Mouse (Mus musculus): ENCODE measurements around the gene Elavl1. TPM values are rescaled to one million over a fixed set of nuclear protein-coding genes. Genes with fewer than 3 reads are reported as not detected.

Gene Elavl1
- polyA plus RNA-seq, 1 experiment from 2014 or later = 88.6 TPM

DNA sequence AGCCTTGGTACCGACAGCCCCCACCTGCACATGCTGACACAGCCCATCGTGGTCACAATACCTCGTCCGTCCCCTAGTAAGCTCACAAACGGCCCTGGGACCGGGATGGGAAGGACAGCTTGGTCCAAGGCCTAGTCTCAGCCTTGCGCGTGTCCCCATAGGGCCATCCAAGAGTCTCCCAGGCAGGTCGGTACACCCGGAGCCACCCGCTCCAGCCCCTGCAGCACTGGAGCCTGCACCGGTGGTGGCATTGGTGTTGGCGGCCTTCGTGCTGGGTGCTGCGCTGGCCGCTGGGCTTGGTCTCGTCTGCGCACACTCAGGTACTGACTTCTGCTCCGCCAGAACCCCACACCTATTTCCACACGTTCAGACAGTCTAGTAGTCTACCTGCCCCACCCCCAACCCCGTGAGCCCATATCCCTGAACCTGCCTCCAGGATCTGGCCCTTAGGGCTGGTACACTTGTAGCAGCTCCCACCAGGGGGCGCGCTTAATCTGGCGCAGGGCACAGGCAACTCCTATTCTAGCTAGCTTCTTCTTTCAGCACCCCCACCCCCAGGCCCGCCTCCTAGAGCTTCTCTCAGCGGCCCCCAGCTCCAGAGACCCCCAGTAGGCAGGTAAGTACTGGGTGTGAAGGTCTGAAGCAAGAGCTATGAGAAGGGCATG is 74.8 kb downstream of the Elavl1 start:
- DNase-seq (ENCODE audit: low spot score) (peak; percentile 88), ATAC-seq (ENCODE audit: low FRiP score, low TSS enrichment) (peak; percentile 59)
- Histone ChIP-seq H3K36me3 (ENCODE audit: control insufficient read depth, insufficient read depth, low read length) (peaks cover 10% of the 10 kb centered on the region), H3K27me3 (ENCODE audit: control insufficient read depth, insufficient read depth, low read length) (no peaks in the 10 kb centered on the region), H3K4me1 (replicated peaks; ENCODE audit: control insufficient read depth, insufficient read depth) (peaks cover 3% of the 10 kb centered on the region; the same call in 1 of the 2 replicates), H3K27ac (replicated peaks) (no peak overlapping the region), H3K4me2 (replicated peaks; ENCODE audit: low read depth) (no peak overlapping the region), H3K9ac (ENCODE audit: low read length) (peak overlapping the region; percentile 13), H3K9me3 (ENCODE audit: control insufficient read depth, low read length) (no peaks in the 10 kb centered on the region), H3K4me3 (ENCODE audit: low read depth, low read length) (no peak overlapping the region)
- TF ChIP-seq EP300 (optimal IDR thresholded peaks at IDR 0.05) (no peak), CTCF (IDR thresholded peaks at IDR 0.05; ENCODE audit: low read depth) (peak; percentile 90)
- 43% methylated on average over 26 of the region's 26 CpGs for WGBS

GRCm38 (mm10) chr8:4249213-4249612 is 76.0 kb downstream of the Elavl1 start:
- Histone ChIP-seq H3K36me3 (ENCODE audit: control insufficient read depth, insufficient read depth, low read length) (peaks cover 19% of the 10 kb centered on the region), H3K27me3 (ENCODE audit: control insufficient read depth, insufficient read depth, low read length) (no peaks in the 10 kb centered on the region), H3K4me1 (replicated peaks; ENCODE audit: control insufficient read depth, insufficient read depth) (peaks cover 3% of the 10 kb centered on the region; the same call in 1 of the 2 replicates), H3K4me3 (ENCODE audit: low read depth, low read length) (no peak overlapping the region), H3K4me2 (replicated peaks; ENCODE audit: low read depth) (no peak overlapping the region), H3K9me3 (ENCODE audit: control insufficient read depth, low read length) (no peaks in the 10 kb centered on the region), H3K9ac (ENCODE audit: low read length) (no peak overlapping the region), H3K27ac (replicated peaks) (no peak overlapping the region)
- TF ChIP-seq EP300 (optimal IDR thresholded peaks at IDR 0.05) (no peak), CTCF (IDR thresholded peaks at IDR 0.05; ENCODE audit: low read depth) (no peak)
- WGBS = 29% methylated on average over 29 of the region's 29 CpGs
- ATAC-seq (ENCODE audit: low FRiP score, low TSS enrichment) (no peak), DNase-seq (ENCODE audit: low spot score) (no peak)

DNA sequence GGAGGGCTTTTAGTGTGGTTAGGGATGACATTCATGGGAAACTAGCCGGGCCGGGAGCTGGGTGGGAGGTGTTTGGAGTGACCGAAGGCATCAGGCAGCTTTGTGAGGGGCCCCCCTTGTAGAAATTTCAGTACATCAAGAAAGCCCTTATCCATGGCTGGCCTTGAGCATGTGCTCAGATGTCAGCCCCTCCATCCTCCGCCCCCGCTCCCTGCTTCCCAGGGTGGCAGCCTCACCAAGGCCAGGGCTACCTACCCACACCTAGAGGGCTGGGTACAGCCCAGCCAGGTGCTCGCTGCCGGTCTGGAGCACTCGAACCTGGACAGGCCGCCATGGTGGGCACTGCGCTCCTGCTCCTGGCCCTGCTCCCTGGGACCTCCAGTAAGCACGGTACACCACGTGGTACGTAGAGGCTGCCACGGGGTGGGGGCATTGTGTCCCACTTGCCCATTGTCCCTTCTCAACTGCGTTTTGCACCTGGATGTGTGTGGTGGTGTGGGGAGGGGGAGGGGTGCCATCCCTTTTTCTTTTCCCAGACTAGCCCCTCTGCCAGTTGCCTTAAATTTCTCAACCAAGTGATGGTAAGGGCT is 77.2 kb downstream of the Elavl1 start, which contains the start of gene Tgfbr3l:
TSS of gene Tgfbr3l (plus strand) at position 264 of the 590 bp plus-strand sequence.
- H3K9ac ChIP-seq (ENCODE audit: low read length) = no peak within 1 kb of the TSS
- no peak for DNase-seq (ENCODE audit: low spot score)
- H3K27ac ChIP-seq (replicated peaks) = no peak within 1 kb of the TSS; the same call in 1 of the 2 replicates
- H3K36me3 ChIP-seq (ENCODE audit: control insufficient read depth, insufficient read depth, low read length) = peaks cover 26% of the 10 kb centered on the region
- no peaks in the 10 kb centered on the region for H3K9me3 ChIP-seq (ENCODE audit: control insufficient read depth, low read length)
- peaks cover 3% of the 10 kb centered on the region; the same call in 1 of the 2 replicates for H3K4me1 ChIP-seq (replicated peaks; ENCODE audit: control insufficient read depth, insufficient read depth)
- 70% methylated on average over 15 of the region's 15 CpGs for WGBS
- no peak within 1 kb of the TSS for H3K4me2 ChIP-seq (replicated peaks; ENCODE audit: low read depth)
- H3K27me3 ChIP-seq (ENCODE audit: control insufficient read depth, insufficient read depth, low read length) = no peaks in the 10 kb centered on the region
- no peak for ATAC-seq (ENCODE audit: low FRiP score, low TSS enrichment)
- H3K4me3 ChIP-seq (ENCODE audit: low read depth, low read length) = no peak within 1 kb of the TSS
- TF ChIP-seq EP300 (optimal IDR thresholded peaks at IDR 0.05) = no peak
- no peak for TF ChIP-seq CTCF (IDR thresholded peaks at IDR 0.05; ENCODE audit: low read depth)

DNA sequence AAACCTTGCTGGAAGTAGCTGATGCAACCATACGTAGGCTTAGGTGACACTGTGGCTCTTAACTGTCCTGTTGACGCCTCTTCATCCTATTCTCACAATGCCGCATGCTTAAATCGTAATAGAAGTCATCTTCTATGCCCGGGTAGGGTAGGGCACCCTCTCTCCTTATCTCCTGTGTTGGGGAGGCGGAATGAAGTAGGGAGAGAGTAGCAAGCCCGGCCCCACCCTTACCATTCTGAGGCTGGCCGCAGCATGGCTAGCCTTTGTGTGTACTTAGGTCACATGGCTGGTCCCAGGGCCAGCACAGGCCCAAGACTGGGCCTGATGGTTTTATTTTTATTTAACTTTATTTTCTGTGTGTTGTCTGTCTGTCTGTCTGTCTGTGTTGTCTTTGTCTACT is 78.0 kb downstream of the Elavl1 start:
- Histone ChIP-seq H3K4me2 (replicated peaks; ENCODE audit: low read depth) (no peak overlapping the region), H3K36me3 (ENCODE audit: control insufficient read depth, insufficient read depth, low read length) (peaks cover 33% of the 10 kb centered on the region), H3K27ac (replicated peaks) (no peak overlapping the region), H3K4me1 (replicated peaks; ENCODE audit: control insufficient read depth, insufficient read depth) (peaks cover under 1% of the 10 kb centered on the region; the same call in 1 of the 2 replicates), H3K4me3 (ENCODE audit: low read depth, low read length) (no peak overlapping the region), H3K27me3 (ENCODE audit: control insufficient read depth, insufficient read depth, low read length) (no peaks in the 10 kb centered on the region), H3K9ac (ENCODE audit: low read length) (no peak overlapping the region), H3K9me3 (ENCODE audit: control insufficient read depth, low read length) (no peaks in the 10 kb centered on the region)
- peak; percentile 45 for ATAC-seq (ENCODE audit: low FRiP score, low TSS enrichment)
- TF ChIP-seq EP300 (optimal IDR thresholded peaks at IDR 0.05) (no peak), CTCF (IDR thresholded peaks at IDR 0.05; ENCODE audit: low read depth) (no peak)
- 74% methylated on average over 8 of the region's 8 CpGs for WGBS
- peak; percentile 51 for DNase-seq (ENCODE audit: low spot score)

GRCm38 (mm10) chr8:4245737-4246136 is 79.5 kb downstream of the Elavl1 start:
- Histone ChIP-seq H3K4me1 (replicated peaks; ENCODE audit: control insufficient read depth, insufficient read depth) (no peaks in the 10 kb centered on the region; the same call in 1 of the 2 replicates), H3K9ac (ENCODE audit: low read length) (no peak overlapping the region), H3K4me2 (replicated peaks; ENCODE audit: low read depth) (no peak overlapping the region), H3K27me3 (ENCODE audit: control insufficient read depth, insufficient read depth, low read length) (no peaks in the 10 kb centered on the region), H3K36me3 (ENCODE audit: control insufficient read depth, insufficient read depth, low read length) (peaks cover 33% of the 10 kb centered on the region), H3K4me3 (ENCODE audit: low read depth, low read length) (no peak overlapping the region), H3K9me3 (ENCODE audit: control insufficient read depth, low read length) (no peaks in the 10 kb centered on the region), H3K27ac (replicated peaks) (no peak overlapping the region)
- WGBS = 89% methylated on average over 9 of the region's 13 CpGs
- TF ChIP-seq EP300 (optimal IDR thresholded peaks at IDR 0.05) (no peak), CTCF (IDR thresholded peaks at IDR 0.05; ENCODE audit: low read depth) (no peak)
- DNase-seq (ENCODE audit: low spot score) (no peak), ATAC-seq (ENCODE audit: low FRiP score, low TSS enrichment) (no peak)

DNA sequence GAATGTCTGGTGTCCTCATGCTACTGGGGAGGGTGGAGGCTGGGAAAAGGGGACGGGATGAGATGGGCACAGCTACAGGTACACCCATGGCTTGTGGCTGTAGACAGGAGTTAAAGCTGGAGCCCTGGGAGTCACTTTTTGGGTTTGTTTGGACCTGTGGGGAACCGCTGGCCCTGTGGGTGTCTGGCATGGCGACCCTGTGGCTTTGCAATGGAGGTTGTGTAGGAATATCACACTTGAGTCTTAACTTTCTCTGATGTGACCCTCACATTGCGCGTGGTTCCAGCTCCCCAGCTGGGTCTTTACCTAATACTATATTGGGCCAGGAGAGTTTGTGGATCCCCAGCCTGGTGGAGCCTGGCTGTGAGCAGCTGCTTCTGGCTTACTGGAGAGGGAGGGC is 80.2 kb downstream of the Elavl1 start:
- Histone ChIP-seq H3K27me3 (ENCODE audit: control insufficient read depth, insufficient read depth, low read length) (no peaks in the 10 kb centered on the region), H3K4me2 (replicated peaks; ENCODE audit: low read depth) (no peak overlapping the region), H3K9me3 (ENCODE audit: control insufficient read depth, low read length) (no peaks in the 10 kb centered on the region), H3K9ac (ENCODE audit: low read length) (no peak overlapping the region), H3K36me3 (ENCODE audit: control insufficient read depth, insufficient read depth, low read length) (peaks cover 33% of the 10 kb centered on the region), H3K4me1 (replicated peaks; ENCODE audit: control insufficient read depth, insufficient read depth) (peaks cover 2% of the 10 kb centered on the region; the same call in 1 of the 2 replicates), H3K27ac (replicated peaks) (no peak overlapping the region), H3K4me3 (ENCODE audit: low read depth, low read length) (no peak overlapping the region)
- no peak for TF ChIP-seq CTCF (IDR thresholded peaks at IDR 0.05; ENCODE audit: low read depth)
- no peak for TF ChIP-seq EP300 (optimal IDR thresholded peaks at IDR 0.05)
- DNase-seq (ENCODE audit: low spot score) (no peak), ATAC-seq (ENCODE audit: low FRiP score, low TSS enrichment) (no peak)
- WGBS = 96% methylated on average over 5 of the region's 5 CpGs
